ENCODE assay signal across 16 mouse cellular contexts in the genomic region with DNA sequence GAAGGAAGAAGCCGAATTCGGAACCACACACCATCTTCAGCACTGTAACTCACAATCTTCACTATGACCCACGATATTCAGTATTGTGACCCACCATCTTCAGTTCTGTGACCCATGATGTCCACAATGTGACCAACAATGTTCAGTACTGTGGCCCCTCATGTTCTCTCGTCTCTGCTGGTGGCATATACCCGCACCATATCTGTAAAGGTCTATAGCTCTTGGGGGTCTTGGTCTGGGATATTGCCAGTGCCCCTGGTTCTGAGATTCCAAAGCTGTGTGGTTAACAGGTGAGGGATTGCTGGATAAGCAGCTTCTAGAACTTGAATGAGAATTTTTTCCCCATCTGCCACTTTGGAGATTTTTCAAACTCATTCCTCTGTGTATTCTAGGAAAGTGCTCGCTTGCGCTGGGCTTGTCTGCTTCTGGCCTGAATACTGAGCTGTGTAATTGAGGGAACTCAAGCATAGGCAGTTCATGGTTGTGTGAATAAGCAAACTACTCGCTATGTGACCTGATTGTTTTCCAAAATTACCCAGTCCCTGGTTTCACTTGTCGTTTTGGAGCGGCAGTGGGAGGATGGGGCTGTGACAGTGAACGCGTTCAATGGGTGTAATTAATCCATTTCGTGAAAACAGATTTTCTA.
DNase-seq lines count a peak whose midpoint lies in the region; ATAC-seq and TF ChIP-seq lines count a peak whose summit lies in the region.
"Had no signal": no experiment of that assay in that cellular context is flagged by ENCODE, and none has a peak within 500 bp of the region (broad histone marks: within the 10 kb centered on the region; RNA-seq: fewer than 3 reads in every experiment).

No protein-coding gene starts in this region.

- 57% methylated on average over 13 of the region's 13 CpGs for WGBS in hindbrain, postnatal 0 days
- WGBS in hindbrain, embryonic 13.5 days, result 83% methylated on average over 13 of the region's 13 CpGs

- H3K36me3 ChIP-seq in hindbrain, postnatal 0 days (ENCODE audit: insufficient read depth, low read length), result no peaks in the 10 kb centered on the region
- no peaks in the 10 kb centered on the region for H3K36me3 ChIP-seq in hindbrain, embryonic 13.5 days
- H3K36me3 ChIP-seq: lung, embryonic 15.5 days had no signal

- no peak overlapping the region for H3K4me3 ChIP-seq in hindbrain, postnatal 0 days (ENCODE audit: low read length)
- H3K4me3 ChIP-seq in hindbrain, embryonic 13.5 days, result no peak overlapping the region
- H3K4me3 ChIP-seq: lung, embryonic 15.5 days had no signal

- no peaks in the 10 kb centered on the region for H3K4me1 ChIP-seq in hindbrain, postnatal 0 days (ENCODE audit: insufficient read depth, low read length)
- H3K4me1 ChIP-seq in hindbrain, embryonic 13.5 days (replicated peaks), result no peaks in the 10 kb centered on the region
- H3K4me1 ChIP-seq: lung, embryonic 15.5 days had no signal

- peak; percentile 84 for ATAC-seq in hindbrain, postnatal 0 days
- ATAC-seq in hindbrain, embryonic 13.5 days (ENCODE audit: low FRiP score), result no peak
- ATAC-seq in granulocyte monocyte progenitor cell, adult 5-6 weeks (replicated peaks; ENCODE audit: poor library complexity, severe bottlenecking), result no peak
- ATAC-seq: inflammation-experienced regulatory T-cells, adult 6 months had no signal

- H3K4me2 ChIP-seq in hindbrain, postnatal 0 days (ENCODE audit: low read depth, low read length), result peak overlapping the region; percentile 28; the same call in 1 of the 2 replicates
- no peak overlapping the region for H3K4me2 ChIP-seq in hindbrain, embryonic 13.5 days
- H3K4me2 ChIP-seq: liver, embryonic 11.5 days; lung, embryonic 15.5 days had no signal

- TF ChIP-seq CTCF in hindbrain, postnatal 0 days (IDR thresholded peaks at IDR 0.05; ENCODE audit: low read depth), result no peak

- peak; percentile 76 for DNase-seq in hindbrain, postnatal 0 days (ENCODE audit: low spot score)
- DNase-seq in right cerebral cortex, postnatal 10 days (ENCODE audit: low spot score in 2 of 2), result peak; percentile 52 to 59
- DNase-seq in right cerebral cortex, adult 2 months (ENCODE audit: low spot score in 2 of 2), result no peak
- DNase-seq in cerebellum, postnatal 10 days, result peak; percentile 80 to 82
- DNase-seq in telencephalon, adult 2 months (ENCODE audit: low read depth, low spot score), result peak; percentile 39
- no peak for DNase-seq in embryo, embryonic 11 days
- DNase-seq: adrenal gland, postnatal 36 days; heart, adult 11 months; heart, postnatal 10 days; kidney, postnatal 4 days; thymus, adult 2 months had no signal

- no peaks in the 10 kb centered on the region for H3K27me3 ChIP-seq in hindbrain, postnatal 0 days (ENCODE audit: insufficient read depth, low read length)
- no peaks in the 10 kb centered on the region for H3K27me3 ChIP-seq in hindbrain, embryonic 13.5 days
- H3K27me3 ChIP-seq: lung, embryonic 15.5 days had no signal

- H3K27ac ChIP-seq in hindbrain, postnatal 0 days, result no peak overlapping the region
- H3K27ac ChIP-seq in hindbrain, embryonic 13.5 days, result no peak overlapping the region
- H3K27ac ChIP-seq: lung, embryonic 15.5 days had no signal

- H3K9me3 ChIP-seq in hindbrain, postnatal 0 days (ENCODE audit: low read length), result no peaks in the 10 kb centered on the region
- H3K9me3 ChIP-seq in hindbrain, embryonic 13.5 days, result no peaks in the 10 kb centered on the region
- H3K9me3 ChIP-seq: lung, embryonic 15.5 days had no signal

- H3K9ac ChIP-seq in hindbrain, postnatal 0 days (replicated peaks; ENCODE audit: low read length), result no peak overlapping the region
- no peak overlapping the region for H3K9ac ChIP-seq in hindbrain, embryonic 13.5 days
- H3K9ac ChIP-seq: lung, embryonic 15.5 days had no signal

Comparison
In these comparisons a context has a peak if more than half of its experiments do, and no peak if none do; other contexts are left out.
1. DNase-seq: peak in hindbrain, postnatal 0 days (single experiment), right cerebral cortex, postnatal 10 days (2 of 2), cerebellum, postnatal 10 days (2 of 2) and telencephalon, adult 2 months (single experiment); none in right cerebral cortex, adult 2 months (0 of 2) and embryo, embryonic 11 days (single experiment).